Mouse (Mus musculus): ENCODE data around the gene Slc5a2. TPM values are rescaled to one million over a fixed set of nuclear protein-coding genes. Genes with fewer than 3 reads are reported as not detected.

Gene Slc5a2
- polyA plus RNA-seq (2014; fragmentation: Nextera tagmentation; extraction: Ambion mirVana): 0.13 and 0.55 TPM in 2 replicates

GRCm38 (mm10) chr7:128265411-128265810 is at the start of gene Slc5a2:
Gene Slc5a2 (plus strand): TSS chr7:128265657.
- H3K27me3 ChIP-seq (ENCODE audit: control insufficient read depth, insufficient read depth, low read length): no peaks in the 10 kb centered on the region
- H3K9me3 ChIP-seq (ENCODE audit: control insufficient read depth, low read length): no peaks in the 10 kb centered on the region
- no peaks in the 10 kb centered on the region for H3K4me1 ChIP-seq (ENCODE audit: control insufficient read depth, insufficient read depth, low read length)
- H3K4me2 ChIP-seq (ENCODE audit: low read depth): no peak within 1 kb of the TSS
- no peak within 1 kb of the TSS for H3K4me3 ChIP-seq (ENCODE audit: low read depth, low read length)
- H3K27ac ChIP-seq (ENCODE audit: low read depth, low read length): no peak within 1 kb of the TSS
- 86% methylated on average over 6 of the region's 6 CpGs for WGBS
- no peaks in the 10 kb centered on the region for H3K36me3 ChIP-seq (ENCODE audit: control insufficient read depth, insufficient read depth, low read length)
- no peak for ATAC-seq (ENCODE audit: insufficient read depth, low FRiP score, low TSS enrichment)
- no peak for DNase-seq (ENCODE audit: low spot score)
- H3K9ac ChIP-seq (ENCODE audit: low read length): no peak within 1 kb of the TSS

GRCm38 (mm10) chr7:128219952-128220351 is 45.5 kb upstream of the Slc5a2 start:
- ATAC-seq (ENCODE audit: insufficient read depth, low FRiP score, low TSS enrichment): no peak
- no peak overlapping the region for H3K9ac ChIP-seq (ENCODE audit: low read length)
- no peak overlapping the region for H3K27ac ChIP-seq (ENCODE audit: low read depth, low read length)
- WGBS: 86% methylated on average over 4 of the region's 4 CpGs
- no peak overlapping the region for H3K4me3 ChIP-seq (ENCODE audit: low read depth, low read length)
- no peak overlapping the region for H3K4me2 ChIP-seq (ENCODE audit: low read depth)
- no peak for DNase-seq (ENCODE audit: low spot score)
- no peaks in the 10 kb centered on the region for H3K4me1 ChIP-seq (ENCODE audit: control insufficient read depth, insufficient read depth, low read length)
- no peaks in the 10 kb centered on the region for H3K27me3 ChIP-seq (ENCODE audit: control insufficient read depth, insufficient read depth, low read length)
- H3K9me3 ChIP-seq (ENCODE audit: control insufficient read depth, low read length): no peaks in the 10 kb centered on the region
- no peaks in the 10 kb centered on the region for H3K36me3 ChIP-seq (ENCODE audit: control insufficient read depth, insufficient read depth, low read length)

- H3K9ac ChIP-seq (ENCODE audit: low read length): no peak overlapping the region
- ATAC-seq (ENCODE audit: insufficient read depth, low FRiP score, low TSS enrichment) (no peak), DNase-seq (ENCODE audit: low spot score) (no peak)
- H3K27me3 ChIP-seq (ENCODE audit: control insufficient read depth, insufficient read depth, low read length): no peaks in the 10 kb centered on the region
- H3K36me3 ChIP-seq (ENCODE audit: control insufficient read depth, insufficient read depth, low read length): no peaks in the 10 kb centered on the region
- H3K4me2 ChIP-seq (ENCODE audit: low read depth): no peak overlapping the region
- H3K9me3 ChIP-seq (ENCODE audit: control insufficient read depth, low read length): no peaks in the 10 kb centered on the region
- no peak overlapping the region for H3K27ac ChIP-seq (ENCODE audit: low read depth, low read length)
- 86% methylated on average over 3 of the region's 3 CpGs for WGBS
- no peaks in the 10 kb centered on the region for H3K4me1 ChIP-seq (ENCODE audit: control insufficient read depth, insufficient read depth, low read length)
- H3K4me3 ChIP-seq (ENCODE audit: low read depth, low read length): no peak overlapping the region
Observed at GRCm38 (mm10) chr7:128220936-128221335, 44.5 kb upstream of the Slc5a2 start.

DNA sequence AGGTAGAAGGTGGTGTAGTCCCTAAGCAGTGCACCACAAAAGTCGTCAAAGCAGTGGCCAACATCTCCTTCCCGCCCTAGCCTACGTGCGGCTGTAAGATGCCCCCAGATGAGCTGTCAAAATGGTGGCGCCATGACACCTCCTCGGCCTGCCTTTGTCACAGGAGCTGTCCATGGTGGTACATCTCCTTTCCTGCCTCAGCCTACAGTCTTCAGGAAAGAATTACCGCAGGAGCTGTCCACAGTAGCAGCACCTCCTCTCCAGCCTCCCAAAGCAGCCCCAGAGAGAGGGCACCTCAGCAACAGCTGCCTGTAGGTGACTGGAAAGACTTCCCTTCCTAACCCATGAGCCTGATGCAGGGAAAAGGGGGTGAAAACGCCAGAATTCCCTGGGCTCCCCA is 33.7 kb upstream of the Slc5a2 start:
- 39% methylated on average over 8 of the region's 8 CpGs for WGBS
- DNase-seq (ENCODE audit: low spot score) (no peak), ATAC-seq (ENCODE audit: insufficient read depth, low FRiP score, low TSS enrichment) (no peak)
- Histone ChIP-seq H3K9me3 (ENCODE audit: control insufficient read depth, low read length) (no peaks in the 10 kb centered on the region), H3K4me3 (ENCODE audit: low read depth, low read length) (no peak overlapping the region), H3K4me2 (ENCODE audit: low read depth) (no peak overlapping the region), H3K36me3 (ENCODE audit: control insufficient read depth, insufficient read depth, low read length) (no peaks in the 10 kb centered on the region), H3K27me3 (ENCODE audit: control insufficient read depth, insufficient read depth, low read length) (no peaks in the 10 kb centered on the region), H3K27ac (ENCODE audit: low read depth, low read length) (no peak overlapping the region), H3K4me1 (ENCODE audit: control insufficient read depth, insufficient read depth, low read length) (peaks cover 2% of the 10 kb centered on the region; the same call in 1 of the 2 replicates), H3K9ac (ENCODE audit: low read length) (no peak overlapping the region)

DNA sequence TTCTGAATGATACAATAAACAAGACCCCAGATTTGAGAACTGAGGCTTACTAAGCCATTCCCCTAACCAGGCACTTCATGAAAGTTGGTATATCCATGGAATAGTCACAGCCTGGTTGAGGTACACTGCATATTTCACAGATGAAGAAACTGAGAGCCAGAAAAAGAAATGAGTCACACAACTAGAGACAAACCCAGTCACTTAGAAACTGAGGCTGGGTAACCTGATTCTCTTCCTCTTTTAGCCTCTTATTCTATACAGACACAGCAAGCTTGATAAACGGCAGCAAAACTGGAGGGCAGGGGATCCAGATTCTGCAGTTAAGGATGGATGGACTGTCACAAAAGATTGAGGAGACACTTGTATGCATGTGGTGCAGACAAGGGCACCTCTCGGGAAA is 30.7 kb upstream of the Slc5a2 start:
- Histone ChIP-seq H3K27ac (ENCODE audit: low read depth, low read length) (no peak overlapping the region), H3K4me2 (ENCODE audit: low read depth) (no peak overlapping the region), H3K9ac (ENCODE audit: low read length) (no peak overlapping the region), H3K9me3 (ENCODE audit: control insufficient read depth, low read length) (no peaks in the 10 kb centered on the region), H3K4me1 (ENCODE audit: control insufficient read depth, insufficient read depth, low read length) (peaks cover 4% of the 10 kb centered on the region; the same call in 1 of the 2 replicates), H3K36me3 (ENCODE audit: control insufficient read depth, insufficient read depth, low read length) (no peaks in the 10 kb centered on the region), H3K4me3 (ENCODE audit: low read depth, low read length) (no peak overlapping the region), H3K27me3 (ENCODE audit: control insufficient read depth, insufficient read depth, low read length) (no peaks in the 10 kb centered on the region)
- no peak for ATAC-seq (ENCODE audit: insufficient read depth, low FRiP score, low TSS enrichment)
- 86% methylated on average over 2 of the region's 2 CpGs for WGBS
- DNase-seq (ENCODE audit: low spot score): no peak

DNA sequence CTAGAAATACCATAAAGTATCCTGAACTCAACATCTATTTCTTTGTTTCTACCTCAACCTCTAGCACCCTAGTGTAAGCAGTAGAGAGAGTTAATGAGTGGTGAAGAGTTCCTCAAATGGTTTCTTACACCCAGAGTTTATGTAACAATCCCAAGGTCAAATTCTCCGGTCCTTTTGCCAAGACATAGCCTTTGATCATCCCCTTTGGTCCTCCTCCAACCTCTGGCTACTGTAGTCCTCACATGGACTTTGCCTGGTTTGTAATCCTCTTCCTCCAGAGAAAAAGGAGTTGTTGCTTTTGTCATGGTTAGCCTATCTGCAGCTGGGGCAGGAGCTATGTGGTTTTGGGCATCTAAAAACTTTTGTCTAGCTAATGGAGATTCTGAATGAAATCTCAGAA is 30.0 kb upstream of the Slc5a2 start:
- Histone ChIP-seq H3K27me3 (ENCODE audit: control insufficient read depth, insufficient read depth, low read length) (no peaks in the 10 kb centered on the region), H3K4me1 (ENCODE audit: control insufficient read depth, insufficient read depth, low read length) (peaks cover 4% of the 10 kb centered on the region; the same call in 1 of the 2 replicates), H3K27ac (ENCODE audit: low read depth, low read length) (no peak overlapping the region), H3K9me3 (ENCODE audit: control insufficient read depth, low read length) (no peaks in the 10 kb centered on the region), H3K4me2 (ENCODE audit: low read depth) (no peak overlapping the region), H3K4me3 (ENCODE audit: low read depth, low read length) (no peak overlapping the region), H3K36me3 (ENCODE audit: control insufficient read depth, insufficient read depth, low read length) (peaks cover 3% of the 10 kb centered on the region), H3K9ac (ENCODE audit: low read length) (no peak overlapping the region)
- ATAC-seq (ENCODE audit: insufficient read depth, low FRiP score, low TSS enrichment) (no peak), DNase-seq (ENCODE audit: low spot score) (no peak)
- WGBS: 93% methylated on average over 1 of the region's 1 CpGs

- Histone ChIP-seq H3K4me1 (ENCODE audit: control insufficient read depth, insufficient read depth, low read length) (peaks cover 4% of the 10 kb centered on the region; the same call in 1 of the 2 replicates), H3K27ac (ENCODE audit: low read depth, low read length) (no peak overlapping the region), H3K4me3 (ENCODE audit: low read depth, low read length) (no peak overlapping the region; the same call in 1 of the 2 replicates), H3K27me3 (ENCODE audit: control insufficient read depth, insufficient read depth, low read length) (no peaks in the 10 kb centered on the region), H3K36me3 (ENCODE audit: control insufficient read depth, insufficient read depth, low read length) (peaks cover 6% of the 10 kb centered on the region), H3K9me3 (ENCODE audit: control insufficient read depth, low read length) (no peaks in the 10 kb centered on the region), H3K9ac (ENCODE audit: low read length) (peak overlapping the region; percentile 76; the same call in 1 of the 2 replicates), H3K4me2 (ENCODE audit: low read depth) (0 out of 2 replicates have a peak overlapping the region, but pooled peaks have one; percentile 92)
- ATAC-seq (ENCODE audit: insufficient read depth, low FRiP score, low TSS enrichment) (no peak), DNase-seq (ENCODE audit: low spot score) (no peak)
- 94% methylated on average over 13 of the region's 13 CpGs for WGBS
Observed at GRCm38 (mm10) chr7:128236426-128236825, 29.0 kb upstream of the Slc5a2 start.

DNA sequence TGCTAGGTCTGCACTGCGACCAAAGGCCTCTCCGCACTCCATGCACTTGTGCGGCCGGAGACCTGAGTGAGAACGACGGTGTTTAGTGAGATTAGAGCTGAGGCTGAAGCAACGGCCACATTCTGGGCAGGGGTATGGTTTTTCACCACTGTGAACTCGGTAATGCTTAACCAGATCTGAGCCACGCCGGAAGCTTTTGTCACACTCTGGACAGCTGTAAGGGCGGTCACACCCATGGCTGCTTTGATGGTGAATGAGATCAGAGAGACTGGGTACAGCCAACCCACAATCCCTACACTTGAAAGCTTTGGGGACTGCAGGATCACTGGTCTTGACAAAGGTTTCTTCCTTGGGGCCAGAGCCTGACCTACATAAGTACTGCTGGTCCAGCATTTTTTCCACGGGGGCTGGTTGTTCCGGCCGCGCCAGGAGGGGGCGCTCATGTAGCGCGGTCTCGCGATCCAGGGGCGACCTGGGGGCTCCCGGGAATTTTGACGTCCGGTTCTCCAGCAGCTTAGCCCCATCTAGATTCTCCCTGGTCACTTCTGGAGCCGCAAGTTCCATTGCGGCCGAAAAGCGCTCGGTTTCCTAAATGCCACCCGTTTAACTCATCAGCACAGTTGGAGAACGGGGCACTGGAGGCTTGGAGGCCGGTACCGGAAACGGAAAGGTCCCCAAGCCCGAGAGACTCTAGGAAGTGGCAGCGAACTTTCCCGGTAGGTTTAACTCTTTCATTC is 28.4 kb upstream of the Slc5a2 start, which contains the start of gene Armc5:
Gene Armc5, plus strand, starts transcription at position 487 of the 737 bp plus-strand sequence.
- Histone ChIP-seq H3K4me2 (ENCODE audit: low read depth) (peak within 1 kb of the TSS; percentile 92), H3K27ac (ENCODE audit: low read depth, low read length) (peak within 1 kb of the TSS; percentile 86), H3K36me3 (ENCODE audit: control insufficient read depth, insufficient read depth, low read length) (peaks cover 6% of the 10 kb centered on the region), H3K27me3 (ENCODE audit: control insufficient read depth, insufficient read depth, low read length) (no peaks in the 10 kb centered on the region), H3K9me3 (ENCODE audit: control insufficient read depth, low read length) (no peaks in the 10 kb centered on the region), H3K4me3 (ENCODE audit: low read depth, low read length) (peak within 1 kb of the TSS; percentile 53), H3K4me1 (ENCODE audit: control insufficient read depth, insufficient read depth, low read length) (peaks cover 4% of the 10 kb centered on the region; the same call in 1 of the 2 replicates), H3K9ac (ENCODE audit: low read length) (peak within 1 kb of the TSS; percentile 76)
- WGBS: 26% methylated on average over 37 of the region's 37 CpGs
- peak; percentile 88 for DNase-seq (ENCODE audit: low spot score)
- 0 out of 2 replicates have a peak, but pooled peaks have one; percentile 14 for ATAC-seq (ENCODE audit: insufficient read depth, low FRiP score, low TSS enrichment)

DNA sequence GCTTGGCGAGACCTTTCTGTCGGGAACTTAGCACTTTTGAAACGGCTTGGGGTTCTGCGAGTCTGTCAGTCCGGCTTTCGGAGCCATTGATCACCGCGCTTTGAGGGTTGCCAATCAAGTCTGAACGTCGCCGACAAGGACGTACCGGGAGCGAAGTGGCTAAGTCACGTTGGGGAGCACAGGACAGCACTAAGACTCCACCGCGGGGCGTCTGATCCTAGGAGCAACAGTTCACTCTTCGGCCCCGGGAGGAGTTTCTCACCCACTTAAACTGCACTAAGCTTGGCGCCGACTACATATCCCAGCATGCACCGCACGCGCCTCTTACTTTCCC is 27.9 kb upstream of the Slc5a2 start:
- Histone ChIP-seq H3K27ac (ENCODE audit: low read depth, low read length) (peak overlapping the region; percentile 71), H3K9ac (ENCODE audit: low read length) (peak overlapping the region; percentile 76), H3K4me3 (ENCODE audit: low read depth, low read length) (peak overlapping the region; percentile 53), H3K36me3 (ENCODE audit: control insufficient read depth, insufficient read depth, low read length) (peaks cover 6% of the 10 kb centered on the region), H3K27me3 (ENCODE audit: control insufficient read depth, insufficient read depth, low read length) (no peaks in the 10 kb centered on the region), H3K4me1 (ENCODE audit: control insufficient read depth, insufficient read depth, low read length) (peaks cover 4% of the 10 kb centered on the region; the same call in 1 of the 2 replicates), H3K4me2 (ENCODE audit: low read depth) (peak overlapping the region; percentile 92), H3K9me3 (ENCODE audit: control insufficient read depth, low read length) (no peaks in the 10 kb centered on the region)
- under 1% methylated on average over 25 of the region's 25 CpGs for WGBS
- no peak for DNase-seq (ENCODE audit: low spot score)
- ATAC-seq (ENCODE audit: insufficient read depth, low FRiP score, low TSS enrichment): no peak; the same call in 1 of the 2 replicates
